Mouse (Mus musculus): Measurements from ENCODE around the gene Tvp23a.

The Tvp23a gene

DNA sequence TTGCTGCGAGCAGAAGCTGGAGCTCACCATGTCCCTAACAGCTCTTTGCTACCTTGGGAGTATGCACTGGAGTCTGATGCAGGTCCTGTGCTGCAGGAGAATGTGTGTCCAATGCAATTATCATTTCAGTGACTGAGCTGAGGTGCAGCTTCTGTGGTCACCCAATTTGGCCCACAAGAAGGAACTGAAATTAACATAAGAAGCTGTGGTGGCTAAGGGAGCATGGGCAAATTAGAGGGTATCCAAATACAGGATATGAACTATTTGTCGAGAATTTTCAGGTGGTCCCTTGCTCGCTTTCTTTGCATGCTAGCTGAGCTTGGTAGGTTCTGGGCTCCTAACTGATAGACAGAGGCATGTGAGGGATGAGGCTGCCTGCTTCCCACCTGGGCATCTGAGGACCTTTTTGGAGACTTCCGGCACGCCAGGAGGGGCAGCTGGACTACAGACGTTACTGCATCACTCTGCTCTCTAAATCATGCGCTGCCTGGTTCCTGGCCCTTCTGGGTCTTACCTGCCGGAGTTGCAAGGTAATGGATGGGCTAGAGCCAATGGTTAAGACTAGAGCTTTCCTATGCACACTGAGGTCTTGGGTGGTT, 40.8 kb upstream of the Tvp23a start:
- Histone ChIP-seq H3K9me3 (ENCODE audit: low read length) (no peaks in the 10 kb centered on the region), H3K4me1 (replicated peaks; ENCODE audit: low read depth, low read length) (peaks cover 13% of the 10 kb centered on the region), H3K36me3 (ENCODE audit: insufficient read depth, low read length) (no peaks in the 10 kb centered on the region), H3K4me3 (replicated peaks; ENCODE audit: low read length) (no peak overlapping the region), H3K27me3 (ENCODE audit: insufficient read depth, low read length) (peaks cover 60% of the 10 kb centered on the region)
- TF ChIP-seq CTCF (conservative IDR thresholded peaks at IDR 0.05; ENCODE audit: low read length) (no peak), NANOG (IDR thresholded peaks at IDR 0.05; ENCODE audit: borderline replicate concordance, low read length) (no peak), POU5F1 (IDR thresholded peaks at IDR 0.05; ENCODE audit: borderline replicate concordance, low read length) (no peak)

- Histone ChIP-seq H3K4me1 (replicated peaks; ENCODE audit: low read depth, low read length) (peaks cover 13% of the 10 kb centered on the region), H3K27me3 (ENCODE audit: insufficient read depth, low read length) (peaks cover 61% of the 10 kb centered on the region), H3K9me3 (ENCODE audit: low read length) (no peaks in the 10 kb centered on the region), H3K36me3 (ENCODE audit: insufficient read depth, low read length) (no peaks in the 10 kb centered on the region), H3K4me3 (replicated peaks; ENCODE audit: low read length) (no peak overlapping the region)
- no peak for TF ChIP-seq POU5F1 (IDR thresholded peaks at IDR 0.05; ENCODE audit: borderline replicate concordance, low read length)
- no peak for TF ChIP-seq NANOG (IDR thresholded peaks at IDR 0.05; ENCODE audit: borderline replicate concordance, low read length)
- TF ChIP-seq CTCF (conservative IDR thresholded peaks at IDR 0.05; ENCODE audit: low read length), result no peak
Measured at GRCm38 (mm10) chr16:10486993-10487392, 39.8 kb upstream of the Tvp23a start.

GRCm38 (mm10) chr16:10482343-10482742, 35.2 kb upstream of the Tvp23a start:
- no peaks in the 10 kb centered on the region for H3K9me3 ChIP-seq (ENCODE audit: low read length)
- H3K4me1 ChIP-seq (replicated peaks; ENCODE audit: low read depth, low read length), result peaks cover 4% of the 10 kb centered on the region; the same call in 1 of the 2 replicates
- H3K27me3 ChIP-seq (ENCODE audit: insufficient read depth, low read length), result peaks cover 36% of the 10 kb centered on the region
- no peaks in the 10 kb centered on the region for H3K36me3 ChIP-seq (ENCODE audit: insufficient read depth, low read length)
- TF ChIP-seq NANOG (IDR thresholded peaks at IDR 0.05; ENCODE audit: borderline replicate concordance, low read length) (no peak), CTCF (conservative IDR thresholded peaks at IDR 0.05; ENCODE audit: low read length) (no peak), POU5F1 (IDR thresholded peaks at IDR 0.05; ENCODE audit: borderline replicate concordance, low read length) (no peak)
- no peak overlapping the region for H3K4me3 ChIP-seq (replicated peaks; ENCODE audit: low read length)

DNA sequence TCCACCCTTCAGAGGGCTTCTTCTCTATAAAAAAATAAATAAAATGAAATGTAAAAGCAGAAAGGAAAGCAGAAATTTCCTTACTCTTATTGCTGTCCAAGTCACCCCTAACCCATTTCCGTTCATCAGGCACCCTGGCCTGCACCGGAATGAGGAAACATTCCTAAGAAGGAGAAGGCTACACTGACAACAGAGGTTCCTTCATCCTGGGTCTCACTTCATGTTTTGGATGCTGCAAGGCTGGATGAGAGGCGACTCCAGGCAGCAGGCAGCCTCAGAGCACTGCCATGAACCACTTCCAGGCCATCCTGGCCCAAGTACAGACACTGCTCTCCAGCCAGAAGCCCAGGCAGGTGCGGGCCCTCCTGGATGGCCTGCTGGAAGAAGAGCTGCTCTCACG, 32.7 kb upstream of the Tvp23a start, which contains the start of gene Ciita:
Ciita (plus strand) TSS at position 203 of the 400 bp plus-strand sequence.
- Histone ChIP-seq H3K4me3 (replicated peaks; ENCODE audit: low read length) (no peak within 1 kb of the TSS), H3K4me1 (replicated peaks; ENCODE audit: low read depth, low read length) (peaks cover 4% of the 10 kb centered on the region; the same call in 1 of the 2 replicates), H3K9me3 (ENCODE audit: low read length) (no peaks in the 10 kb centered on the region), H3K27me3 (ENCODE audit: insufficient read depth, low read length) (peaks cover 28% of the 10 kb centered on the region), H3K36me3 (ENCODE audit: insufficient read depth, low read length) (no peaks in the 10 kb centered on the region)
- TF ChIP-seq CTCF (conservative IDR thresholded peaks at IDR 0.05; ENCODE audit: low read length) (no peak), POU5F1 (IDR thresholded peaks at IDR 0.05; ENCODE audit: borderline replicate concordance, low read length) (no peak), NANOG (IDR thresholded peaks at IDR 0.05; ENCODE audit: borderline replicate concordance, low read length) (no peak)

GRCm38 (mm10) chr16:10475919-10476318, 28.8 kb upstream of the Tvp23a start:
- Histone ChIP-seq H3K27me3 (ENCODE audit: insufficient read depth, low read length) (peaks cover 9% of the 10 kb centered on the region; the same call in 1 of the 2 replicates), H3K9me3 (ENCODE audit: low read length) (no peaks in the 10 kb centered on the region), H3K4me1 (replicated peaks; ENCODE audit: low read depth, low read length) (peaks cover 11% of the 10 kb centered on the region), H3K36me3 (ENCODE audit: insufficient read depth, low read length) (no peaks in the 10 kb centered on the region), H3K4me3 (replicated peaks; ENCODE audit: low read length) (no peak overlapping the region)
- TF ChIP-seq POU5F1 (IDR thresholded peaks at IDR 0.05; ENCODE audit: borderline replicate concordance, low read length) (no peak), CTCF (conservative IDR thresholded peaks at IDR 0.05; ENCODE audit: low read length) (no peak), NANOG (IDR thresholded peaks at IDR 0.05; ENCODE audit: borderline replicate concordance, low read length) (no peak)

DNA sequence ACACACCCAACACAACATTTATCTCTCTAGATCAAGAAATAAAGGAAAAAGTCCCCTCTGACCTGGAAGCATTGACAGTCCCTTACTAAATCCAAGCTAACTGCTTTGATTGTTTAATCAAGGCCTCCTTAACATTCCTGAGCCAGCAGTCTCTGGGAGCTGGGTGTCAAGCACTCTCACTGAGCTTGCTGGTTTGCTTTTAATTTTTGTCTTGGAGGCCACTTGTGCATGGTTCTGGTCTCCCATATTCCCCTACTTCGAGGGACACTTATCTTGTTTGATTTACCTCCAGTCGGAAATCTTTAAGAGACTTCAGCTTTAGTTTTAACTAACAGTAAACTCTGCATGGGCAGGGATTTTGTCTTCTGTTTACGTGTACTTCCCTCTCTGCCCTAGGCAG, 27.8 kb upstream of the Tvp23a start:
- Histone ChIP-seq H3K4me1 (replicated peaks; ENCODE audit: low read depth, low read length) (peaks cover 11% of the 10 kb centered on the region), H3K9me3 (ENCODE audit: low read length) (no peaks in the 10 kb centered on the region), H3K4me3 (replicated peaks; ENCODE audit: low read length) (no peak overlapping the region), H3K27me3 (ENCODE audit: insufficient read depth, low read length) (0 out of 2 replicates have a peak, but pooled peaks cover 1% of the 10 kb centered on the region), H3K36me3 (ENCODE audit: insufficient read depth, low read length) (no peaks in the 10 kb centered on the region)
- TF ChIP-seq CTCF (conservative IDR thresholded peaks at IDR 0.05; ENCODE audit: low read length), result no peak
- no peak for TF ChIP-seq POU5F1 (IDR thresholded peaks at IDR 0.05; ENCODE audit: borderline replicate concordance, low read length)
- no peak for TF ChIP-seq NANOG (IDR thresholded peaks at IDR 0.05; ENCODE audit: borderline replicate concordance, low read length)

GRCm38 (mm10) chr16:10471950-10472349, 24.8 kb upstream of the Tvp23a start:
- peaks cover 19% of the 10 kb centered on the region for H3K4me1 ChIP-seq (replicated peaks; ENCODE audit: low read depth, low read length)
- TF ChIP-seq POU5F1 (IDR thresholded peaks at IDR 0.05; ENCODE audit: borderline replicate concordance, low read length) (no peak), CTCF (conservative IDR thresholded peaks at IDR 0.05; ENCODE audit: low read length) (no peak), NANOG (IDR thresholded peaks at IDR 0.05; ENCODE audit: borderline replicate concordance, low read length) (no peak)
- H3K4me3 ChIP-seq (replicated peaks; ENCODE audit: low read length), result no peak overlapping the region
- H3K9me3 ChIP-seq (ENCODE audit: low read length), result peaks cover 11% of the 10 kb centered on the region
- no peaks in the 10 kb centered on the region for H3K27me3 ChIP-seq (ENCODE audit: insufficient read depth, low read length)
- no peaks in the 10 kb centered on the region for H3K36me3 ChIP-seq (ENCODE audit: insufficient read depth, low read length)

- Histone ChIP-seq H3K27me3 (ENCODE audit: insufficient read depth, low read length) (no peaks in the 10 kb centered on the region), H3K4me1 (replicated peaks; ENCODE audit: low read depth, low read length) (peaks cover 25% of the 10 kb centered on the region), H3K9me3 (ENCODE audit: low read length) (peaks cover 18% of the 10 kb centered on the region), H3K4me3 (replicated peaks; ENCODE audit: low read length) (no peak overlapping the region), H3K36me3 (ENCODE audit: insufficient read depth, low read length) (no peaks in the 10 kb centered on the region)
- TF ChIP-seq NANOG (IDR thresholded peaks at IDR 0.05; ENCODE audit: borderline replicate concordance, low read length), result no peak
- TF ChIP-seq CTCF (conservative IDR thresholded peaks at IDR 0.05; ENCODE audit: low read length), result no peak
- no peak for TF ChIP-seq POU5F1 (IDR thresholded peaks at IDR 0.05; ENCODE audit: borderline replicate concordance, low read length)
Measured at GRCm38 (mm10) chr16:10468201-10468600, 21.0 kb upstream of the Tvp23a start.

Measured in E14TG2a.4 (cell line).